Mouse (Mus musculus): ENCODE results near the gene Phrf1. TPM values are rescaled to one million over a fixed set of nuclear protein-coding genes. Genes with fewer than 3 reads are reported as not detected.
A peak's percentile ranks its signal among the peaks of the same experiment; 100 is the strongest.

Gene Phrf1
- polyA plus RNA-seq, 1 experiment from 2014 or later, result 24.7 TPM

DNA sequence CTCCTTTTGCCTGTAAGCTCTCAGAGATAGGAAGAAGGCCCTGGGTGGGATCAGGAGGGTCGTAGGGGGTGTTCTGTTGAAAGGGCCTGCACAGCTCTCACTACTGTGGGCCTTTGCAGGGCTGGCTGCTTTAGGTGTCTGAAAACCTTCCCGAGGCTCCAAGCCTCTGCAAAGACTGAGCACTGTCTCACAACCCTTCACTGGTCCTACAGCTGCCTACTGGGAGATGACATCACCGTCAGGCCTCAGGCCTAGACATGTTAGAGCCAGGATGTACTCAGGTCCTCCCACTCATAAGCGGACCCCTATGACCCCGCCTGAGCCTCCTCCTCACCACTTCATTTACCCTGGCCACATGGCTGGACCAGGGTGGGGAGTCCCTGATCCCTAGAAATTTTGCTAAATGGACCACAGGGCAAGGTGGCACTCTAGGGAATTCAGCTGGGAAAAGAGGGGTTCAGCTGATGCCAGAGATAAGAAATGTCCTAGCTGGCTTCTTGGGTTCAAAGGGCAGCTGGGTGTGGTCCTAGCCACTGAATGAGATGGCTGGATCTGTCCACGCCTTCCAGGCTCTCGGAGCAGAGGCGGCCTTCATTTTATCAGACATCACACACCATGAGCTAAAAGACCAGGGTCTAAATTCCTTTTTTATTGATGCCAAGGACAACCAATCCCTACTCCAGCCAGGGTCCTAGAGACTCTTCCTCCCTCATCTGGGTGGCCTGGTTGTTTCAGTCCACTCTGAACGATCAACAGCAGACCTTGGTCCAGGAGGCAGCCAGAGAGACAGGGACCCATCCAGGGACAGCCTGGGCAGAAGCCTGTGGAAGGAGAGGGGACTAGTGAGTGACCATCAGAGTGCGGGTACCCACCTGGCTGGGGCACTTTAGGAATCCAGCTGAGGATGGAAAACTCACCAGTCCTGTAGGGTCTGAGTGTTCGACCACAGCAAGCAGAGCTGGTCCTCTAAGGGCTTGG, 49.4 kb downstream of the Phrf1 start:
- 49% methylated on average over 11 of the region's 11 CpGs for WGBS
- H3K9me3 ChIP-seq (ENCODE audit: control insufficient read depth), result no peaks in the 10 kb centered on the region
- H3K4me3 ChIP-seq (ENCODE audit: low read depth, low read length), result peak overlapping the region; percentile 45; the same call in 1 of the 2 replicates
- TF ChIP-seq CTCF (IDR thresholded peaks at IDR 0.05; ENCODE audit: low read depth), result no peak
- H3K4me2 ChIP-seq (replicated peaks; ENCODE audit: low read depth), result peak overlapping the region; percentile 97
- 0 out of 2 replicates have a peak, but pooled peaks cover 6% of the 10 kb centered on the region for H3K4me1 ChIP-seq (replicated peaks; ENCODE audit: control insufficient read depth, insufficient read depth, low read length)
- H3K27ac ChIP-seq (ENCODE audit: low read depth, low read length), result peak overlapping the region; percentile 93
- peaks cover 3% of the 10 kb centered on the region; the same call in 1 of the 2 replicates for H3K36me3 ChIP-seq (ENCODE audit: control insufficient read depth, insufficient read depth)
- 0 out of 2 replicates have a peak overlapping the region, but pooled peaks have one; percentile 60 for H3K9ac ChIP-seq (ENCODE audit: low read depth, low read length)
- ATAC-seq, result peak; percentile 48
- no peaks in the 10 kb centered on the region for H3K27me3 ChIP-seq (replicated peaks; ENCODE audit: control insufficient read depth, insufficient read depth, low read length)

DNA sequence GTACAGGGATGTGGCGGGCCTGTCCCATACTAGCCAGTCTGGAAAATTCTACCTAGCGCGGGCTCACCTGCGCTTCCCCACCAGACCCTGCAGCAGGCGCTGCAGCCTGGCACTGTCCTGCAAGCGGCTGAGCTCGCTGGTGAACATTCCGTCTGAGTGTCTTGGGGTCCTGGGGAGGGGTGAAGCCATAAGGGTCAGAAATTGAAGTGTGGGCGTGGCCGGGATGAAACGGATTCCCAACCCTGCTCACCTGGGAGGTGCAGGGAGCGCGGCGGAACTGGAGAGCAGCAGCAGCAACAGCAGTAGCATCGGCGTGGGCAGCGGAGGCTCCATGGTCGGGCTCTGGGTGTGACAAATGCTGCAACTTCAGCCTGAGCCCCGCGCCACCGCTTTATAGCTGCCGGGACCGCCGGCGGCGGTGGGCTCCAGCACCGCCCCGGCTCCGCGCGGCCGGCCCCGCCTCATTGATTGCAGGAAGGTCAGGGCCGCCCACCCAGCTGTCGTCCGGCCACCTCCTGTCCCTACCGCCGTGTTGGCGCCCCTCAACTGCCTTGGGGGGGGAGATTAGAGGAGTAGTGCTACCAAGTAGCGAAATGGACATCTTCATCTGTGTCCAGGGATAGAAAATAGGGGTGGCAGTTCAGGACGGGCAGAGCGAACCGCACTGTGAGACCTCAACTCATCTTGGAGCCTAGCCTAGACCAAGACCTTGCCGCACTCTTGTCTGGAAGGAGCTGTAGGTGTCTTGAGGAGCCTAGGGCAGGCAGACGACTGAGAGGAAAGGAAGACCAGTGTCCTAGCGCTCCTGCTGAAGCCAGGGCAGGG, 50.4 kb downstream of the Phrf1 start, which contains the start of gene Sct:
Sct (minus strand) TSS at position 368 of the 825 bp plus-strand sequence.
- H3K9ac ChIP-seq (ENCODE audit: low read depth, low read length), result peak within 1 kb of the TSS; percentile 60
- peak within 1 kb of the TSS; percentile 97 for H3K4me2 ChIP-seq (replicated peaks; ENCODE audit: low read depth)
- no peaks in the 10 kb centered on the region; the same call in 1 of the 2 replicates for H3K36me3 ChIP-seq (ENCODE audit: control insufficient read depth, insufficient read depth)
- H3K4me1 ChIP-seq (replicated peaks; ENCODE audit: control insufficient read depth, insufficient read depth, low read length), result 0 out of 2 replicates have a peak, but pooled peaks cover 6% of the 10 kb centered on the region
- H3K4me3 ChIP-seq (ENCODE audit: low read depth, low read length), result peak within 1 kb of the TSS; percentile 45
- ATAC-seq, result peak; percentile 31
- peak within 1 kb of the TSS; percentile 93 for H3K27ac ChIP-seq (ENCODE audit: low read depth, low read length)
- TF ChIP-seq CTCF (IDR thresholded peaks at IDR 0.05; ENCODE audit: low read depth), result peak; percentile 82
- no peaks in the 10 kb centered on the region for H3K27me3 ChIP-seq (replicated peaks; ENCODE audit: control insufficient read depth, insufficient read depth, low read length)
- 3% methylated on average over 46 of the region's 46 CpGs for WGBS
- no peaks in the 10 kb centered on the region for H3K9me3 ChIP-seq (ENCODE audit: control insufficient read depth)

DNA sequence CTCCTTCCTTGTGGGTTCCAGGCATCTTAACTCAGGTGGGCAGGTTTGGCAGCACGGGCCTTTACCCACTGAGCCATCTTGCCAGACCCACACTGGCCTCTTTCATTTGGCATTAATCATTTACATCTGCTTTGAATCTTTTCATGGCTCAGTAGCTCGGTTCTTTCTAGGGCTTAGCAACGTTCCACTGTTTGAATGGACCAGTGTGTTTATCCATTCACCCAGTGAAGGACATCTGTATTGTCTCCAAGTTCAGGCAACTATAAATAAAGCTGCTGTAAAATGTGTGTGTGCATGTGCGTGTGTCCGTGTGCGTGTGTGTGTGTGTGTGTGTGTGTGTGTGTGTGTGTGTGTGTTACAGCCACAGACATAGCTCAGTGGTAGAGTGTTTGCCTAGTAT, 52.9 kb downstream of the Phrf1 start:
- ATAC-seq, result no peak
- Histone ChIP-seq H3K36me3 (ENCODE audit: control insufficient read depth, insufficient read depth) (no peaks in the 10 kb centered on the region), H3K27ac (ENCODE audit: low read depth, low read length) (no peak overlapping the region), H3K27me3 (replicated peaks; ENCODE audit: control insufficient read depth, insufficient read depth, low read length) (no peaks in the 10 kb centered on the region), H3K9me3 (ENCODE audit: control insufficient read depth) (no peaks in the 10 kb centered on the region), H3K9ac (ENCODE audit: low read depth, low read length) (no peak overlapping the region), H3K4me3 (ENCODE audit: low read depth, low read length) (no peak overlapping the region), H3K4me1 (replicated peaks; ENCODE audit: control insufficient read depth, insufficient read depth, low read length) (0 out of 2 replicates have a peak, but pooled peaks cover 6% of the 10 kb centered on the region), H3K4me2 (replicated peaks; ENCODE audit: low read depth) (no peak overlapping the region)
- TF ChIP-seq CTCF (IDR thresholded peaks at IDR 0.05; ENCODE audit: low read depth), result no peak
- 58% methylated on average over 6 of the region's 6 CpGs for WGBS

DNA sequence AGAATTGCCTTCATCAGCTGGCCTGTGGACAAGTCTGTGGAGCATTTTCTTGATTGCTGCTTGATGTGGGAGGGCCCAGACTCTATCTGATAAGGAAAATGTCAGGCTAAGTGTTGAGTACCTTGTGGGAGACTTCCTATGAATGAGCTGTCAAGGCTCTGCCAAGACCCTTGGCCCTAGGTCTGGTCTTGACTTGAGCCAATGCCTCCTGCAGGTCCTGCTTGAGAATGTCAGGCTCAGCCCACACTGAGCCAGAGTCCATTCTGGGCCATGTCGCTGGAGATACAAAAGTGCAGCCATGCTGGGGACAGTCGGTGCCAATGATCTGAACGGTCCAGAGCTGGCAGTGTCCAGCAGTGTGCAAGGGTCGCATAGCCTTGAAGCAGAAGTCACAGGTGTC, 54.2 kb downstream of the Phrf1 start:
- no peak for TF ChIP-seq CTCF (IDR thresholded peaks at IDR 0.05; ENCODE audit: low read depth)
- 81% methylated on average over 4 of the region's 4 CpGs for WGBS
- ATAC-seq, result no peak

DNA sequence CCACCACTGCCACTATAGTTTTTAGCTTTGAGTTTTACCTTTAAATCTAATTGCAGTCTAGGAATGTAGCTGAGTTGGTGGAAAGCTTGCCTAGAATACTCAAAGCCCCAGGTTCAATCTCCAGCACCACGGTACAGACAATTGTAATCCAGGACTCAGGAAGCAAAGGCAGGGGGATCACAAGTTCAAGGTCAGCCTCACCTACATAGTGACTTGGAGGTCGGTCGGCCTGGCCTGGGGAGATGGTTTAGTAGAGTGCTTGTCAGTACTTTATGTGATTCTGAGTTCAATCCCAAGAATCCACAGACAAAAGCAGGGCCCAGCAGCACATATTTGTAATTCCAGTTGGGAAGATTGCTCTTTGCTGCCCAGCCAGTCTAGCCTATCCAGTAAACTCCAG, 59.5 kb downstream of the Phrf1 start:
- H3K27me3 ChIP-seq (replicated peaks; ENCODE audit: control insufficient read depth, insufficient read depth, low read length), result peaks cover 20% of the 10 kb centered on the region
- peaks cover 5% of the 10 kb centered on the region; the same call in 1 of the 2 replicates for H3K4me1 ChIP-seq (replicated peaks; ENCODE audit: control insufficient read depth, insufficient read depth, low read length)
- H3K9me3 ChIP-seq (ENCODE audit: control insufficient read depth), result no peaks in the 10 kb centered on the region
- 81% methylated on average over 3 of the region's 3 CpGs for WGBS
- TF ChIP-seq CTCF (IDR thresholded peaks at IDR 0.05; ENCODE audit: low read depth), result no peak
- H3K4me2 ChIP-seq (replicated peaks; ENCODE audit: low read depth), result no peak overlapping the region
- no peak overlapping the region for H3K27ac ChIP-seq (ENCODE audit: low read depth, low read length)
- ATAC-seq, result no peak
- H3K36me3 ChIP-seq (ENCODE audit: control insufficient read depth, insufficient read depth), result no peaks in the 10 kb centered on the region
- H3K9ac ChIP-seq (ENCODE audit: low read depth, low read length), result no peak overlapping the region
- no peak overlapping the region for H3K4me3 ChIP-seq (ENCODE audit: low read depth, low read length)

More for the DNA sequence above, 54.2 kb downstream of the Phrf1 start:
- Histone ChIP-seq H3K27ac (ENCODE audit: low read depth, low read length) (no peak overlapping the region), H3K4me2 (replicated peaks; ENCODE audit: low read depth) (no peak overlapping the region), H3K36me3 (ENCODE audit: control insufficient read depth, insufficient read depth) (no peaks in the 10 kb centered on the region), H3K27me3 (replicated peaks; ENCODE audit: control insufficient read depth, insufficient read depth, low read length) (no peaks in the 10 kb centered on the region), H3K4me3 (ENCODE audit: low read depth, low read length) (no peak overlapping the region), H3K9ac (ENCODE audit: low read depth, low read length) (no peak overlapping the region), H3K4me1 (replicated peaks; ENCODE audit: control insufficient read depth, insufficient read depth, low read length) (0 out of 2 replicates have a peak, but pooled peaks cover 6% of the 10 kb centered on the region), H3K9me3 (ENCODE audit: control insufficient read depth) (no peaks in the 10 kb centered on the region)

Data from intestine, postnatal 0 days (tissue).